Mouse (Mus musculus) c-Kit-negative CD71-positive TER-119-positive erythroid progenitor cells, embryonic 14.5 days (primary cell): ENCODE results near the gene Hoxa9.

Experiments used
- DNase-seq: peaks from one replicate; pipeline ENCODE4 v3.0.0-alpha.2; 2013; ENCODE audit warnings: low read depth, low spot score

The Hoxa9 gene

GRCm38 (mm10) chr6:52230516-52231165, at the start of gene Hoxa9:
Hoxa9 (minus strand) TSS chr6:52231089.
- DNase-seq: no peak

GRCm38 (mm10) chr6:52276920-52277319, 46.0 kb upstream of the Hoxa9 start:
- no peak for DNase-seq

- no peak for DNase-seq
Measured at GRCm38 (mm10) chr6:52276382-52276781, 45.5 kb upstream of the Hoxa9 start.

- no peak for DNase-seq
Measured at GRCm38 (mm10) chr6:52275563-52276280, 44.8 kb upstream of the Hoxa9 start.

GRCm38 (mm10) chr6:52274576-52274975, 43.7 kb upstream of the Hoxa9 start:
- no peak for DNase-seq

GRCm38 (mm10) chr6:52273656-52274280, 42.9 kb upstream of the Hoxa9 start:
- no peak for DNase-seq

- no peak for DNase-seq
Measured at GRCm38 (mm10) chr6:52272766-52273655, 42.1 kb upstream of the Hoxa9 start.

GRCm38 (mm10) chr6:52270494-52271480, 39.9 kb upstream of the Hoxa9 start:
- DNase-seq: no peak

- no peak for DNase-seq
Measured at GRCm38 (mm10) chr6:52268756-52269155, 37.9 kb upstream of the Hoxa9 start.

- DNase-seq: no peak
Measured at GRCm38 (mm10) chr6:52268341-52268740, 37.5 kb upstream of the Hoxa9 start.

- no peak for DNase-seq
Measured at GRCm38 (mm10) chr6:52267691-52268090, 36.8 kb upstream of the Hoxa9 start.

- DNase-seq: no peak
Measured at GRCm38 (mm10) chr6:52267221-52267620, 36.3 kb upstream of the Hoxa9 start.

- no peak for DNase-seq
Measured at GRCm38 (mm10) chr6:52266666-52266985, 35.7 kb upstream of the Hoxa9 start.

GRCm38 (mm10) chr6:52265913-52266665, 35.2 kb upstream of the Hoxa9 start:
- DNase-seq: no peak

- no peak for DNase-seq
Measured at GRCm38 (mm10) chr6:52265306-52265912, 34.5 kb upstream of the Hoxa9 start.

GRCm38 (mm10) chr6:52264106-52264790, 33.4 kb upstream of the Hoxa9 start:
- DNase-seq: no peak

- no peak for DNase-seq
Measured at GRCm38 (mm10) chr6:52263321-52263585, 32.4 kb upstream of the Hoxa9 start.

GRCm38 (mm10) chr6:52262463-52263320, 31.8 kb upstream of the Hoxa9 start:
- no peak for DNase-seq
